Mouse (Mus musculus) heart, embryonic 15.5 days (tissue): Measurements from ENCODE around the gene Casp9. TPM values are rescaled to one million over a fixed set of nuclear protein-coding genes. Genes with fewer than 3 reads are reported as not detected.
"Not testable (repeated sequence)": the region's sequence is repeated elsewhere in the genome, so short reads cannot be mapped to it uniquely, and the experiment has no call there.

Source experiments
- ATAC-seq: fragments of 200-750 bp; cut with Nextera tagmentation; replicated peaks from 2 replicates; pipeline ENCODE4 v1.8.0; 2017; ENCODE audit warnings: low read depth, moderate TSS enrichment; ENCODE audit not compliant: insufficient number of reproducible peaks, insufficient read depth, low FRiP score
- H3K27ac ChIP-seq: fragments of 300-500 bp; sonication (generic); 2 replicates; pipeline ENCODE4 v1.5.1; 2015; ENCODE audit warnings: mild to moderate bottlenecking, inconsistent platforms
- H3K27me3 ChIP-seq: fragments of 300-500 bp; sonication (generic); 2 replicates; pipeline ENCODE4 v1.6.1; 2015; ENCODE audit warnings: inconsistent platforms
- H3K36me3 ChIP-seq: fragments of 300-500 bp; sonication (generic); 2 replicates; pipeline ENCODE4 v1.6.1; 2015; ENCODE audit warnings: mild to moderate bottlenecking, inconsistent platforms
- H3K4me1 ChIP-seq: fragments of 300-500 bp; sonication (generic); replicated peaks from 2 replicates; pipeline ENCODE4 v1.6.1; 2015; ENCODE audit warnings: inconsistent platforms
- H3K4me2 ChIP-seq: fragments of 300-500 bp; sonication (generic); 2 replicates; pipeline ENCODE4 v1.6.1; 2015; ENCODE audit warnings: inconsistent platforms, mild to moderate bottlenecking, moderate library complexity
- H3K4me3 ChIP-seq: fragments of 300-500 bp; sonication (generic); 2 replicates; pipeline ENCODE4 v1.5.1; 2015; ENCODE audit warnings: mild to moderate bottlenecking, inconsistent platforms
- H3K9ac ChIP-seq: fragments of 300-500 bp; sonication (generic); 2 replicates; pipeline ENCODE4 v1.6.1; 2015; ENCODE audit warnings: mild to moderate bottlenecking, inconsistent platforms
- H3K9me3 ChIP-seq: fragments of 300-500 bp; sonication (generic); replicated peaks from 2 replicates; pipeline ENCODE4 v1.6.1; 2016; ENCODE audit warnings: inconsistent platforms
- WGBS: fragments of 180-500 bp; shearing (Covaris S2); methylation state at CpG from one replicate; pipeline ENCODE4 v1.1.7; 2015; ENCODE audit warnings: mixed read lengths; 5-methylcytosine and 5-hydroxymethylcytosine counted together
- polyA plus RNA-seq: library from polyadenylated mRNA; unstranded; fragments of >200 nt; fragmentation: Nextera tagmentation; extraction: Ambion mirVana; gene quantifications from 2 replicates; pipeline ENCODE4 v1.2.1, GENCODE M21; 2015

Gene Casp9
- polyA plus RNA-seq, 1 experiment from 2014 or later: 14.1 TPM

GRCm38 (mm10) chr4:141762102-141762598 is 31.3 kb upstream of the Casp9 start:
- no peak overlapping the region for H3K4me3 ChIP-seq
- H3K4me2 ChIP-seq: no peak overlapping the region
- no peaks in the 10 kb centered on the region for H3K27me3 ChIP-seq
- H3K9ac ChIP-seq: no peak overlapping the region
- no peaks in the 10 kb centered on the region for H3K9me3 ChIP-seq
- no peak overlapping the region for H3K27ac ChIP-seq
- H3K4me1 ChIP-seq: peaks cover 13% of the 10 kb centered on the region
- no peak for ATAC-seq
- 95% methylated on average over 13 of the region's 13 CpGs for WGBS
- peaks cover 36% of the 10 kb centered on the region for H3K36me3 ChIP-seq

DNA sequence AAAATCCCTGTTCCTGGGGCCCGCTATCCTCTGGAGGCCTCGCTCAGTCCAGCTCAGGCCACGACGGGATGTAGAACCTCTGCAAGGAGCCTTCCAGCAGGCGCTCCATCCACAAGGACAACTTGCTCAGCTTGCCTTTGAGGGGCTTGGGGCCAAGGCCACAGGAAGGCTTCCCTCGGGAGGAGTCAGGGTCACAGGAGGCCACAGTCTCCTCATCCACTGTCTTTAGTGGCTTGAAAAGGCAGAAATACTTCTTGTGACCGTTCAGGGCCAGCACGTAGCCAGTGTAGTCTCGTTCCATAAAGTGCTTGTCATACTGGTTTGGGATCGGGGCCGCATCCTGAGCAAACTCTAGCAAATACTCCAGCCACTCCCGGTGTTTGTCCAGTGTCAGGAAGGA is 29.9 kb upstream of the Casp9 start:
- no peak overlapping the region for H3K4me2 ChIP-seq
- WGBS: 84% methylated on average over 12 of the region's 12 CpGs
- no peak for ATAC-seq
- no peak overlapping the region for H3K27ac ChIP-seq
- H3K4me3 ChIP-seq: no peak overlapping the region
- peaks cover 36% of the 10 kb centered on the region for H3K36me3 ChIP-seq
- no peaks in the 10 kb centered on the region for H3K9me3 ChIP-seq
- H3K4me1 ChIP-seq: peaks cover 27% of the 10 kb centered on the region
- no peak overlapping the region for H3K9ac ChIP-seq
- H3K27me3 ChIP-seq: no peaks in the 10 kb centered on the region

DNA sequence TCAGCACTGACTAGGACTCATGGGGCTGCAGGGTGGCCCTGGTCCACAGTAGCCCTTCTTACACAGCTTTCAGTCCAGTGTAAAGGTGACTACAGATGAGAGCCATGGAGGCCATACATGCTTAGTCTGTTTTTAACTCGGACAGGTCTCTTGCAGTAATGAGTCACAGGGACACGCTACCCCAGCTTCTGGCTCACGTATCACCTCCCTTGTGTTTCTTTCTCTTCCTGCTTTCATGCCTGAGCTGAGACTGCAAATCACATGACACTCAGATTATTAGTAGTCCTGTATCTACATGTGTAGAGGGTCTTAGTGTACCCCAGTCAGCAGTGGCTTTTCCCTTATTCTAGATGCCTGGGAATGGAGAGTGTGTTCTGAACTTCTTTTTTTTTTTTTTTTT is 28.4 kb upstream of the Casp9 start:
- 87% methylated on average over 3 of the region's 3 CpGs for WGBS

DNA sequence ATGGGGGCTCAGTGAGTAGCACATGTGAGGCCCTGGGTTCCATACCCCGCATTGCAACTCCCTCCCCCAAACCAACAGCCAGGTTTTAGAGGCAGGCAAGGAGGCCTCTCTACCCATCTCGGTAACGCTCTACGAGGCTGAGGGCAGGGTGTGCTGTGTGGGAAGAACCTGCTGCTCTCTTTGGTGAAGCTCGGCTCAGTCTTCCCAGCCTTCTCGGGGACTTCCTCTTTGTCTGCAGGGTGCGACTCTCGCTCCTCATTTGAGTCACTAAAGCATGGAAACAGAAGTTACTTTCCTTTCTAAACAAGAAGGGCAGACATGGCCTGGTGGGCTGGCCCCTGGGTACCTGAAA is 27.1 kb upstream of the Casp9 start:
- Histone ChIP-seq H3K27me3 (no peaks in the 10 kb centered on the region), H3K9ac (no peak overlapping the region), H3K36me3 (peaks cover 48% of the 10 kb centered on the region), H3K4me3 (peak overlapping the region; percentile 2; the same call in 1 of the 2 replicates), H3K4me1 (peaks cover 36% of the 10 kb centered on the region), H3K9me3 (no peaks in the 10 kb centered on the region), H3K27ac (peak overlapping the region; percentile 95), H3K4me2 (peak overlapping the region; percentile 50)
- 52% methylated on average over 8 of the region's 8 CpGs for WGBS
- ATAC-seq: no peak; the same call in 1 of the 2 replicates

More for the DNA sequence above, 28.4 kb upstream of the Casp9 start:
- Histone ChIP-seq H3K36me3 (peaks cover 40% of the 10 kb centered on the region), H3K4me1 (peaks cover 33% of the 10 kb centered on the region), H3K27me3 (no peaks in the 10 kb centered on the region), H3K27ac (no peak overlapping the region), H3K9me3 (no peaks in the 10 kb centered on the region), H3K4me3 (no peak overlapping the region), H3K4me2 (no peak overlapping the region), H3K9ac (no peak overlapping the region)
- no peak for ATAC-seq

DNA sequence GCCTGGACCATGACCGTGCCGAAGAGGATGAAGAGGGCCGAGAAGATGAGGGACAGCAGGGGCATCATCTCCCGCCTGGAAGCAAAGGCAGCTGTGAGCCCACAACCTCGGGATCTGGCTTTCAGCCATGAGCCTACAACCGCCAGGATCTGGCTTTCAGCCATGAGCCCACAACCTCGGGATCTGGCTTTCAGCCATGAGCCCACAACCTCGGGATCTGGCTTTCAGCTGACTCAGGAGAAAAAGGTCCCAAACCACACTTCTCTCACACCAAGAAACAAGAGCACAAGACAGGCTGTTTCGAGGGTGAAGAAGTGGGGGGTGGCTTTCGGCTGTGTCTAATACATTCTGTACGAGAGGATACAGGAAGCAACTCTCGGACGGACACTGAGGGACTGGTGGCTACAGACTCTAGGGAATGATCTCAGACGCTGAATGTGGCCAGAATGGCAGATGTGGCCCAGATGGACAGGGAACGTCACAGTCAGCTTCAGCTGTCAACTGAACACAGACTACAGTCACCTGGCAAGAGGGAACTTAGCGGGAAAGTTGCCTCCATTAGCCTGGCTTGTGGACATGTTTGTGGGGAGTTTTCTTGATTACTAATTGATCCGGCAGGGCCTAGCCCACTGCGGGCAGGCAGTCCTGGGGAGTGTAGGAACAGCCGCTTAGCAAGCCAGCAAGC is 26.6 kb upstream of the Casp9 start:
- Histone ChIP-seq H3K36me3 (peaks cover 48% of the 10 kb centered on the region), H3K9me3 (no peaks in the 10 kb centered on the region), H3K27me3 (no peaks in the 10 kb centered on the region), H3K27ac (peak overlapping the region; percentile 95), H3K4me1 (peaks cover 36% of the 10 kb centered on the region), H3K4me3 (peak overlapping the region; percentile 2; the same call in 1 of the 2 replicates), H3K4me2 (peak overlapping the region; percentile 50), H3K9ac (0 out of 2 replicates have a peak overlapping the region, but pooled peaks have one; percentile 20)
- ATAC-seq: peak; percentile 58
- WGBS: 19% methylated on average over 19 of the region's 19 CpGs

- Histone ChIP-seq H3K4me2 (peak overlapping the region; percentile 50), H3K27me3 (no peaks in the 10 kb centered on the region), H3K4me3 (peak overlapping the region; percentile 19), H3K9ac (peak overlapping the region; percentile 20; the same call in 1 of the 2 replicates), H3K36me3 (peaks cover 47% of the 10 kb centered on the region; the same call in 1 of the 2 replicates), H3K9me3 (no peaks in the 10 kb centered on the region), H3K4me1 (peaks cover 36% of the 10 kb centered on the region), H3K27ac (peak overlapping the region; percentile 95)
- ATAC-seq: peak; percentile 89
- WGBS: 34% methylated on average over 19 of the region's 19 CpGs
Observed at GRCm38 (mm10) chr4:141767353-141768036, 25.9 kb upstream of the Casp9 start.

DNA sequence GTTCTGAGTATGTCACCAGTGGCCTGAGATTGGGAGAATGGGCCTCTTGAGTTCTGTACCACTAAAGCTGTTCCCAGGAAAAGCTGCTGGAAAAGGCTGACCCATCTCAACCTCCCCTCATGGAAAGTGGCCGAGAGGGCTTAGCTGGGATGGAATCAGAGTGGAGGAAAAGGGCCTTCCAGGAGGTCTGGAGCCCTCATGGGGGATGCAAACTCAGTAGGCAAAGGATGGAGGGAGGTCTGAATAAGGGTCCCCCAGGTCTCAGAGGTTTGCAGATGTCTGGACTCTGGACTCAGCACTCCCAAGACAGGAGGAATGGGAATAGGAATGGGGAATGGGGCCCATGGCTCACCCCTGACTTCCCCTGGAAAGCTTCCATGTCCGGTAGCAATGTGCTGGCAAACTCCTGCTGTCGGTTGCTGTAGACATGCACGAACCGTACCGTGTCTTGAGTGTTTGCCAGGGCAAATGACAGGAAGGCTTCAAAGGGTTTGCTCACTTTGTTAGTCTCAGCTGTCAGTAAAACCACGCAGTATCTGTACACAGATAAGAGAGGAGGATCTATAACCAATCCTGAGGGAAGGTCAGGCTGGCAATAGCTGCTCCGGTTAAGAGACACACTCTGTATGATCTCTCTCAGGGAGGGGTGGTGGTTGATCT is 23.8 kb upstream of the Casp9 start:
- Histone ChIP-seq H3K36me3 (peaks cover 49% of the 10 kb centered on the region), H3K4me2 (no peak overlapping the region), H3K27ac (no peak overlapping the region; the same call in 1 of the 2 replicates), H3K9me3 (no peaks in the 10 kb centered on the region), H3K9ac (no peak overlapping the region), H3K4me3 (no peak overlapping the region), H3K4me1 (peaks cover 36% of the 10 kb centered on the region), H3K27me3 (no peaks in the 10 kb centered on the region)
- 43% methylated on average over 8 of the region's 8 CpGs for WGBS
- ATAC-seq: no peak

DNA sequence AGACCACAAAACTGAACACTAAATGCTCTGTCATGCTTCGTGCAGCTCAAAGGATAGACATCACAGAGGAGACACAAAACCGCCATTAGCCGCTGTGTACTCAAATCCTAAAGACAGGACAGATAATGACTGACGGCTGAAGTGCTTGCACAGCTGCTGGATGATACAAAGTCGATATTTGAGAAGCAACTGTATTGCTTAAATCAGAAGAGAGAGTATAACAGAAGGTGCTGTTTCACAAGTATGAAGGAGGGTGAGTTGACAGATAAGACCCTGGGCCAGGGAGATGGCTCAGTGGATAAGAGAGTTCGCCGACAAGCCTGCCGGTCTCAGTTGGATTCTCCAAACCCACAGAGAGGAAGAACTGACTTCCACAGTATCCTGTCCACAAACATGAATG is 21.6 kb upstream of the Casp9 start:
- Histone ChIP-seq H3K9ac (no peak overlapping the region), H3K27me3 (no peaks in the 10 kb centered on the region), H3K4me1 (peaks cover 25% of the 10 kb centered on the region), H3K4me3 (no peak overlapping the region), H3K4me2 (no peak overlapping the region), H3K36me3 (peaks cover 66% of the 10 kb centered on the region), H3K27ac (no peak overlapping the region), H3K9me3 (no peaks in the 10 kb centered on the region)
- WGBS: 81% methylated on average over 8 of the region's 8 CpGs
- no peak for ATAC-seq

DNA sequence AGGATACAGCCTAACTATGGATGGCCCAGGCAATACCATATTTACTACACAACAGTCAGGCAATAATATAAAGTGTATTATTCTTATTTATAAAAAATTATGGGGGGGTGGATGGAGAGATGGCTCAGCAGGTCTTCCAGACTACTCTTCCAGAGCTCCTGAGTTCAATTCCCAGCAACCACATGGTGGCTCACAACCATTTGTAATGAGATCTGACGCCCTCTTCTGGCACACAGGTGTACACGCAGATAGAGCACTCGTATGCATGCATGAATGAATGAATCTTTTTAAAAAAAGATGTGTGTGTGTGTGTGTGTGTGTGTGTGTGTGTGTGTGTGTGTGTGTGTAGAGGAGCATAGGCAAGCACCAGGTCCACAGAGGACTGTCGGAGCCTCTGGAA is 20.4 kb upstream of the Casp9 start:
- WGBS: 89% methylated on average over 4 of the region's 4 CpGs

DNA sequence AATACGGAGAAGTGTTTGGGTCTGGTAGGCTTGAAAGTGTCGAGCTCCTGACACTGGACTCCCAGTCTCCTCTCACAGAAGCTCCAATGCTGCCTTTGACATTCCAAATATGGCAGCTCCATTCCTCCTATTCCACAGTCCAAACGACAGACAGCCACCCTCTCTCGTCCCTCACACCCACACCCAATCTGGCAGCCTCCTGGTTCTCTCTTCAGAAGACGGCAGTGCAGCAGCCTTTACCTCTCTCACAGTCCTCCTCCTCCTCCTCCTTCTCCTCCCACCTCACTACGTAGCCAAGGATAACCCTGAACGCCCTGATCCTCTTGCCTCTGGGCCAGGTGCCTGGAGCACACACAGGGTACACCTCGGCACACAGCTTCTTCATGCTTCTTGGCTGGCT is 13.6 kb upstream of the Casp9 start:
- H3K9me3 ChIP-seq: no peaks in the 10 kb centered on the region
- H3K27ac ChIP-seq: no peak overlapping the region
- no peak for ATAC-seq
- H3K36me3 ChIP-seq: peaks cover 84% of the 10 kb centered on the region
- no peaks in the 10 kb centered on the region for H3K4me1 ChIP-seq
- WGBS: 80% methylated on average over 8 of the region's 8 CpGs
- H3K9ac ChIP-seq: no peak overlapping the region
- no peaks in the 10 kb centered on the region for H3K27me3 ChIP-seq
- no peak overlapping the region for H3K4me2 ChIP-seq
- H3K4me3 ChIP-seq: no peak overlapping the region

More for the DNA sequence above, 20.4 kb upstream of the Casp9 start:
- H3K9ac ChIP-seq, H3K27ac ChIP-seq, H3K4me2 ChIP-seq, ATAC-seq, H3K4me3 ChIP-seq, H3K9me3 ChIP-seq, H3K27me3 ChIP-seq: not testable (repeated sequence)
- H3K36me3 ChIP-seq: peaks cover 74% of the 10 kb centered on the region
- H3K4me1 ChIP-seq: peaks cover 13% of the 10 kb centered on the region

DNA sequence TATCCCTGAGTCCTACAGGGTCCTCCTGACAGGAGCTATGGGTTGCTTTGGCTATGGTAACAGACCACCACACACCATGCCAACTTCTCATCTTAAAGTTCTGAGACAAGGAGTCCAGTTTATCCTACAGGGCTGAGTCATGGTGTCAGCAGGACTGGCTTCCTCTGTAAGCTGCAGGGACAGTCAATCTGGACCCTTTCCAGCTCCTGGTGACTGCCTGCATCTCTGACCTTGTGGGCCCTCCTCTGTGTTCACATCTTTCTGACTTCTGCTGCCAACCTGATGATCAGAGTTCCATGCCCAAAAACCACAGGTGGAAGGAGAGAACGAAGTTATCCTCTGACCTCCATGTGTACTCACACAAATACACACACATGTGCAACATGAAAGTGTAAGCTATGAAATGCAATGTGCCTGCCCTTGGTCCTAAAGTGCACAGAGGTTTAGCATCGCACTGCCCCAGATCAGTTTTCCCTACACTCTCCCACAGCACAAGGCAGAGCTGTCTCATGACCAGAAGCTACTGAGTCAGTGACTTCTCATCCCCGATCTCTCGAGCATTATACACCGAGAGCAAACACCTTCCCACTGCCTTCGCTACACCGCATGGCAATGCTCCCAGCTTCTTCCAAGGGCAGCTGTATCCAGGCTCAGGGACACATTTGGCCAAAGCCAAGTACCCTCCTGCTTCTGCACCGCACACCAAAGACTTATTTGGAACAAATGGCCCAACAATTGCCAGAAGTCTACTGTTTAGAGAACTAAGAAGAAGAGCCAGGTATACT is 12.0 kb upstream of the Casp9 start:
- no peak for ATAC-seq
- Histone ChIP-seq H3K9ac (no peak overlapping the region), H3K27me3 (no peaks in the 10 kb centered on the region), H3K27ac (no peak overlapping the region), H3K4me2 (no peak overlapping the region), H3K4me1 (no peaks in the 10 kb centered on the region), H3K9me3 (no peaks in the 10 kb centered on the region), H3K36me3 (peaks cover 69% of the 10 kb centered on the region), H3K4me3 (no peak overlapping the region)
- WGBS: 95% methylated on average over 8 of the region's 8 CpGs
